Mouse (Mus musculus) ES-E14 (cell line): ENCODE data around the gene Dctpp1. TPM values are rescaled to one million over a fixed set of nuclear protein-coding genes. Genes with fewer than 3 reads are reported as not detected.
A peak's percentile ranks its signal among the peaks of the same experiment; 100 is the strongest.

Experiments used
- DNase-seq: peaks from one replicate; pipeline ENCODE4 v3.0.0-alpha.2; 2013; ENCODE audit warnings: low read depth, low spot score
- H3K27ac ChIP-seq: 2 replicates; pipeline ENCODE4 v1.5.1; 2012; ENCODE audit warnings: low read depth, mild to moderate bottlenecking, low read length, moderate library complexity, mixed read lengths; ENCODE audit not compliant: poor library complexity, insufficient read depth, severe bottlenecking
- H3K36me3 ChIP-seq: 2 replicates; pipeline ENCODE4 v1.6.1; 2012; ENCODE audit warnings: mild to moderate bottlenecking, low read length, moderate library complexity, mixed read lengths; ENCODE audit not compliant: control insufficient read depth, poor library complexity, insufficient read depth, severe bottlenecking
- H3K4me1 ChIP-seq, 2 experiments: fragments of 150-350 bp in 1 of 2; sonication (generic) in 1 of 2; 2 replicates each; pipeline ENCODE4 v1.6.1; 2012; ENCODE audit warnings: low read length in 2 of 2, mild to moderate bottlenecking in 1 of 2, mixed read lengths in 1 of 2; ENCODE audit not compliant: control insufficient read depth in 2 of 2, insufficient read depth in 2 of 2, poor library complexity in 1 of 2
- H3K4me3 ChIP-seq, 2 experiments: fragments of 150-350 bp in 1 of 2; sonication (generic) in 1 of 2; 2 replicates each; pipeline ENCODE4 v1.5.1; 2012; ENCODE audit warnings: low read length in 2 of 2, low read depth in 1 of 2, mild to moderate bottlenecking in 1 of 2, mixed read lengths in 1 of 2; ENCODE audit not compliant: insufficient read depth in 1 of 2, poor library complexity in 1 of 2, severe bottlenecking in 1 of 2
- H3K9ac ChIP-seq: 2 replicates; pipeline ENCODE4 v1.6.1; 2012; ENCODE audit warnings: low read depth, mild to moderate bottlenecking, low read length, mixed read lengths; ENCODE audit not compliant: poor library complexity, insufficient read depth, severe bottlenecking
- H3K9me3 ChIP-seq: fragments of 150-350 bp; sonication (generic); 2 replicates; pipeline ENCODE4 v1.6.1; 2012; ENCODE audit warnings: low read depth, mild to moderate bottlenecking, low read length; ENCODE audit not compliant: control insufficient read depth, insufficient read depth
- CHD2 ChIP-seq: IDR thresholded peaks from 2 replicates; pipeline ENCODE4 v1.6.1; 2014; ENCODE audit warnings: mild to moderate bottlenecking, low read depth, low read length, inconsistent platforms
- HCFC1 ChIP-seq: IDR thresholded peaks from 2 replicates; pipeline ENCODE4 v1.6.1; 2012; ENCODE audit warnings: low read length, inconsistent platforms, borderline replicate concordance; ENCODE audit not compliant: insufficient read depth
- MAFK ChIP-seq: IDR thresholded peaks from 2 replicates; pipeline ENCODE4 v1.6.1; 2014; ENCODE audit warnings: mild to moderate bottlenecking, low read depth, low read length, inconsistent platforms; ENCODE audit not compliant: insufficient read depth
- ZC3H11A ChIP-seq: IDR thresholded peaks from 2 replicates; pipeline ENCODE4 v1.6.1; 2012; ENCODE audit warnings: low read depth, mild to moderate bottlenecking, inconsistent platforms, low read length, borderline replicate concordance
- ZNF384 ChIP-seq: IDR thresholded peaks from 2 replicates; pipeline ENCODE4 v1.6.1; 2012; ENCODE audit warnings: low read depth, low read length, inconsistent platforms
- in situ Hi-C, 2 experiments: fragments of 600-800 bp; cut with MboI; formaldehyde crosslinking; loops; one replicate each; pipeline ENCODE4 v1.15.1; 2025; ENCODE audit warnings: low sequenced_read_pairs in 2 of 2, inconsistent platforms in 1 of 2; ENCODE audit not compliant: unreplicated experiment in 2 of 2
- total RNA-seq: library from RNA; depleted of rRNA; stranded (reverse); fragments of 300-350 nt; gene quantifications from 2 replicates; pipeline ENCODE4 v1.2.3, GENCODE M21; 2012

Gene Dctpp1
- total RNA-seq, 1 experiment: 391 TPM

DNA sequence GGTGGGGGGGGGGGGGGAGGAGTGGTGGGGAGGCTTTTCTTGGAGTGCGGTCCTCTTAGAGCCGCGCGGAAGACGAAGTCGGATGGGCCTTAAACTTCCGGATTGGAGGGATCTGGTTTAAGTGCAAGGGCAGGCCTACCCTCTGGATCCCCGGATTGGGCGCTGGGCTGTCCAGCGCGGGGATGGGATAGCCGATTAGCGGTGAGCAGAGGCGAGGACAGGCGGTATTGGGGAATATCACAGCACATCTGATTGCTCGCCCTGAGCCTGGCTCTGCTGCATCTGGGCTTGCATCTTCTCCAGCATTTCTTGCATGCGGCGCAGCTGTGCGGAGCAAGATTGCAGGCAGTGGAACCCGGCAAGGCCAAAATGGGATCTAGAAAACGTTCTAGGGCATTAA is 46.0 kb downstream of the Dctpp1 start:
- H3K4me3 ChIP-seq: peak overlapping the region; percentile 55 to 71
- DNase-seq: no peak
- peak overlapping the region; percentile 98 for H3K27ac ChIP-seq
- peaks cover 20 to 32% of the 10 kb centered on the region in 2 experiments for H3K4me1 ChIP-seq
- H3K36me3 ChIP-seq: peaks cover 16% of the 10 kb centered on the region
- in situ Hi-C loops: no loop called here
- H3K9me3 ChIP-seq: no peaks in the 10 kb centered on the region
- TF ChIP-seq CHD2 (no peak), MAFK (no peak), HCFC1 (no peak), ZC3H11A (no peak), ZNF384 (no peak)
- peak overlapping the region; percentile 76 for H3K9ac ChIP-seq

DNA sequence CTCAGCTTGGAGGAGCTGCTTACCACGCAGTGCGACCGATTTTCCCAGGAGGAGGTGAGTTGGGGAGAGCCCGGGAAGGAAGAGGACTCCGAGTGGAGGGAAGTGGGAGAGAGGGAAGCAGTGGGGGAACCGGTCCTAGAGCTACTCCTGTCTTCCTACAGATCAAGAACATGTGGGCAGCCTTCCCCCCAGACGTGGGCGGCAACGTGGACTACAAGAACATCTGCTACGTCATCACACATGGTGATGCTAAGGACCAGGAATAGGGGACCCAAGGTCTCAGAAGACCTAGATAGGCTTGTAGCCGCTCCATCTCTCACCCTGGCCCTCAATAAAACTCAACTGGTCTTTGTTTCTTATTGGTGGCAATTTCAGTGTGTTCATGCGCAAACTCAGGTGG is 46.6 kb downstream of the Dctpp1 start:
- Histone ChIP-seq H3K36me3 (peaks cover 16% of the 10 kb centered on the region), H3K27ac (peak overlapping the region; percentile 98), H3K9me3 (no peaks in the 10 kb centered on the region), H3K4me3 (peak overlapping the region in 1 of 2 experiments; percentile 71; a peak in 3 of 4 replicates), H3K4me1 (peaks cover 20 to 29% of the 10 kb centered on the region in 2 experiments), H3K9ac (peak overlapping the region; percentile 70; the same call in 1 of the 2 replicates)
- DNase-seq: no peak
- no peak for TF ChIP-seq ZC3H11A
- TF ChIP-seq CHD2: no peak
- no peak for TF ChIP-seq ZNF384
- no peak for TF ChIP-seq HCFC1
- no peak for TF ChIP-seq MAFK
- in situ Hi-C loops: no loop called here

DNA sequence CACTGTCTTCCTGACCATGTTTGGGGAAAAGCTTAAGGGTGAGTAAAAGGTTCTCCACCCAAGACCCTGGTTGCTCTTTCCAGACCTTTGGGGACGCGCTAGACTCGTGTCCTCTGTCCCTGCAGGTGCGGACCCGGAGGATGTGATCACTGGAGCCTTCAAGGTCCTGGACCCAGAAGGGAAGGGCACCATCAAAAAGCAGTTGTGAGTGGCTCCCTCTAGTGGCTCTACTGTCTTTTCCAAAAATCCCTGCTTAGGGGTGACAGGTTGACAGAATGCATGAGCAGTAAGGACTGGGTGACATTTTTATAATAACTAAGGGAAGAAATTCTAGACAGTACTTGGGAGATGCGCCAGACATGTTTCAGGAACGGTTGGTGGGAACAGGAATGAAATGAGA is 47.0 kb downstream of the Dctpp1 start:
- Histone ChIP-seq H3K36me3 (peaks cover 16% of the 10 kb centered on the region), H3K27ac (peak overlapping the region; percentile 98), H3K9ac (peak overlapping the region; percentile 70), H3K9me3 (no peaks in the 10 kb centered on the region), H3K4me3 (peak overlapping the region in 1 of 2 experiments; percentile 71; a peak in 3 of 4 replicates), H3K4me1 (peaks cover 18 to 28% of the 10 kb centered on the region in 2 experiments)
- no peak for TF ChIP-seq CHD2
- no peak for TF ChIP-seq MAFK
- no peak for TF ChIP-seq ZNF384
- TF ChIP-seq HCFC1: no peak
- no peak for TF ChIP-seq ZC3H11A
- DNase-seq: peak; percentile 77
- in situ Hi-C loops: no loop called here

DNA sequence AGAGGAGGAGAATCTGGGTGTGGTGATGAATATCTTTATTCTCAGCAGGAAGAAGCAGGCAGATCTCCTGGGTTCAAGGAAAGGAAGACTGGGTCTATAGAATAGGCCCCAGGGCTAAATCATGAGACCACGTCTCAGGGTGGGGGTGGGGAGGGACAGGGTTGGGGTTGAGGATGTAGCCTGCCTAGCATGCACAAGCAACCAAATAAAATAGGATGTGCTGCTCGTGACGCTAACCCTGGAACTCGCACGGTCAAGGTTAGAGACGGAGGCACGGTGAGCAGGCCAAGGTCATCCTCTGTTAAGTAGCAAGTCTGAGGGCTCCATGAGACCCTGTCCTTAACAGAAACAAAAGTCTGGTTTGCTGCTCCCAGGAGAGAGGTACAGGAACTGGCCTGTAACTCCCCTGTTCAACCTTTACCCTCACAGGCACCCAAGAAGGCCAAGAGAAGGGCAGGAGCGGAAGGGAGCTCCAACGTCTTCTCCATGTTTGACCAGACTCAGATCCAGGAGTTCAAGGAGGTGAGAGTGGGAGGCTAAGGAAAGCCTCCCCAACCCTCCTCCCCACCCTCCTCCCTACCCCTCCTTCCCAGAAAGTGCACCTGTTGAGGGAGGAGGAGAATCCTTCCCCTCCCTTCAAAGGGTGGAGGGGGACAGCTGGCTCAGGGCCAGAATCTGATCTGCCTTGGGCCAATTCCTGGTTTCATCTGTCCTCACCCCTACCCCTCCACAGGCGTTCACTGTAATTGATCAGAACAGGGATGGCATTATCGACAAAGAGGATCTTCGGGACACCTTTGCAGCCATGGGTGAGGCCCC is 47.9 kb downstream of the Dctpp1 start:
- TF ChIP-seq ZNF384 (no peak), CHD2 (peak; percentile 38; the same call in 1 of the 2 replicates)
- Histone ChIP-seq H3K9ac (peak overlapping the region; percentile 66), H3K4me3 (peak overlapping the region in 1 of 2 experiments; percentile 71; a peak in 2 of 4 replicates), H3K36me3 (peaks cover 16% of the 10 kb centered on the region), H3K9me3 (no peaks in the 10 kb centered on the region), H3K27ac (peak overlapping the region; percentile 98), H3K4me1 (peaks cover 18 to 25% of the 10 kb centered on the region in 2 experiments)
- in situ Hi-C loops: no loop called here
- peak; percentile 78 for DNase-seq
